Mouse (Mus musculus): ENCODE measurements around the gene B4galt5. TPM values are rescaled to one million over a fixed set of nuclear protein-coding genes. Genes with fewer than 3 reads are reported as not detected.

B4galt5 gene
- polyA plus RNA-seq, 1 experiment from 2014 or later: 17.0 TPM

DNA sequence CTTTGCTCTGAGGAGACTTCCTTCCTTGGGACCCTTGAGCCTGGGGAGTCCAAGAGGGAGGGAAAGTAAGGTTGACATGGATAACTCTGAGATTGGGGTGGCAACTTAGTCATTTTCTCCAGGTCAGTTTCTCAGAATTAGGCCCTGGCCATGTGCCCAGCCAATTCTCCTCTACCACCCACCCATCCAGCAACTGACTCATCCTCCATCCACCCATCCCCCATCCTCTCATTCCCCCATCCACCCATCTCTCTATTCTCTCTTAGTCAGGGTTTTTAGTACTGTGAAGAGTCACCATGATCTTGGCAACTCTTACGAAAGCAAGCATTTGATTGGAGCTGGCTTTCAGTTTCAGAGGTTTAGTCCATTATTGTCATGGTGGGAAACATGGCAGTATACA lies 80.3 kb downstream of the B4galt5 start:
- Histone ChIP-seq H3K4me3 (replicated peaks) (no peak overlapping the region), H3K4me1 (no peaks in the 10 kb centered on the region), H3K27ac (no peak overlapping the region), H3K36me3 (no peaks in the 10 kb centered on the region), H3K9me3 (no peaks in the 10 kb centered on the region), H3K9ac (no peak overlapping the region), H3K27me3 (replicated peaks) (no peaks in the 10 kb centered on the region), H3K4me2 (no peak overlapping the region)
- ATAC-seq (ENCODE audit: insufficient read depth, low FRiP score, low read depth): no peak
- 89% methylated on average over 1 of the region's 1 CpGs for WGBS

DNA sequence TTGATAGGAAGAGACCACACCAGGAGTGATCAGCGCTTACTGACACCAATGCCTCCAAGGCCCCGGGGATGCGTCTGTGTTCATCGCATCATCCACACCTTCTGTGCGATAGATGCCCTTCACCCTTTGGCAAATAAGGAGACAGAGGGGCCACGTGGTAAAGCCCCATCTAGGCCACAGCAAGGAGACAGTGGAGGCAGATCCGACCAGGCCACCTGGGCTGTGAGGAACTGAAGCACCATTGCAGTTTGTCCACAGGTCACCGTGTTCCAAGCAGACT lies 80.6 kb downstream of the B4galt5 start:
- Histone ChIP-seq H3K27ac (no peak overlapping the region), H3K36me3 (no peaks in the 10 kb centered on the region)
- 86% methylated on average over 8 of the region's 8 CpGs for WGBS

DNA sequence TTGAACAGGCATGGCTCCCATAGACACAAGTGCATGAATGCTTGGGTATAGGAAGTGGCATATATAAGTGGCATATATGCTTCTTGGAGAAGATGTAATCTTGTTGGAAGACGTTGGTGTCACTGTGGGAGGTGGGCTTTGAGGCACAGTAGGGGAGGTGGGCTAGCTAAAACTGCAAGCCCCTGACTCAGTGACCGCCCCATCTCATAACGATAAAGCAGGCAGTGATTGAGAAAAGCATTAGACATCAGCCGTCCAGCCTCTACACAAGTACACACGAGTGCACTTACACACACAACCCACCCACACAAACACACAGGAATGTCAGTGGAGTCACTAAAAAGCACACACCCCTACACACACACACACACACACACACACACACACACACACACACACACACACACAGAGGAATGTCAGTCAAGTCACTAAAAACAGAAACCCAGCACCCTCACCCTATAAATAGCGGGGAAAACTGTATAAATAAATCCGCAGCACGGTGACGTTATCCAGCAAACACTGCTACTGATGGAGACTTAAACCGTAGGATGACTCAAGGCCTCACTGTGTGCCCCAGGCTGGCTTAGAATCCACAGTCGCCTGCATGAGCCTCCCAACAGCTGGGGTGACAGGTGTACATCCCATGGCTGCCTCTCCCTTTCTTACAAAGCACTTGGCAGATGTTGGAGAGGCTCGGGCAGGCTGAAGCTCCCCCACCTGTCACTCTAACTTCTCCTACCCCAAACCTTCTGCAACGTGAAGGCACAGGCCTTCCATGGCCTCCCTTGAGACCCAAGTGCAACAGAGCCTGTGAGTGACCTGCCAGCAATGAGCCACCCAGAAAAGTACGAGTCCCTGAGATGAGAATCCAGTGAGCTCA lies 81.2 kb downstream of the B4galt5 start:
- no peaks in the 10 kb centered on the region for H3K36me3 ChIP-seq
- H3K27me3 ChIP-seq (replicated peaks): no peaks in the 10 kb centered on the region
- no peak for ATAC-seq (ENCODE audit: insufficient read depth, low FRiP score, low read depth)
- H3K4me2 ChIP-seq: no peak overlapping the region
- H3K9me3 ChIP-seq: no peaks in the 10 kb centered on the region
- H3K4me3 ChIP-seq (replicated peaks): no peak overlapping the region
- no peak overlapping the region for H3K9ac ChIP-seq
- 70% methylated on average over 14 of the region's 14 CpGs for WGBS
- H3K27ac ChIP-seq: no peak overlapping the region
- H3K4me1 ChIP-seq: no peaks in the 10 kb centered on the region

More for the DNA sequence above, 80.6 kb downstream of the B4galt5 start:
- Histone ChIP-seq H3K27me3 (replicated peaks) (no peaks in the 10 kb centered on the region), H3K4me1 (no peaks in the 10 kb centered on the region), H3K9ac (no peak overlapping the region), H3K9me3 (no peaks in the 10 kb centered on the region), H3K4me3 (replicated peaks) (no peak overlapping the region), H3K4me2 (no peak overlapping the region)
- no peak for ATAC-seq (ENCODE audit: insufficient read depth, low FRiP score, low read depth)

DNA sequence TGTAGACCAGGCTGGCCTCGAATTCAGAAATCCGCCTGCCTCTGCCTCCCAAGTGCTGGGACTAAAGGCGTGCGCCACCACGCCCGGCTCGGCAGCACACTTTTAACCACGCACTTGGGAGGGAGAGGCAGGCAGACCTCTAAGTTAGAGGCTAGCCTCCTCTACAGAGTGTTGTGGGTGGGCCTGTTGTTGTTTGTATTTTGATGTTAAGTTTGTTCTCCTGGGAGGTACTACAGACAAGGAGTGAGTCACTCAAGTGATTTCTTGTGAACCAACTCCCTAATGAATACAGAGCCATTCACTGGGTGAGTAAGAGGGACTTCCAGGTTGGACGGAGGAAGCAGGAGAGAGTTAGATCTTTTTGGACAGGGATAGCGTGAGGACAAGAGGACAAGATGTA lies 82.8 kb downstream of the B4galt5 start:
- Histone ChIP-seq H3K4me2 (no peak overlapping the region), H3K36me3 (no peaks in the 10 kb centered on the region), H3K9ac (no peak overlapping the region), H3K4me1 (no peaks in the 10 kb centered on the region), H3K4me3 (replicated peaks) (no peak overlapping the region), H3K27me3 (replicated peaks) (no peaks in the 10 kb centered on the region), H3K27ac (no peak overlapping the region), H3K9me3 (no peaks in the 10 kb centered on the region)
- WGBS: 93% methylated on average over 10 of the region's 10 CpGs
- no peak for ATAC-seq (ENCODE audit: insufficient read depth, low FRiP score, low read depth)

DNA sequence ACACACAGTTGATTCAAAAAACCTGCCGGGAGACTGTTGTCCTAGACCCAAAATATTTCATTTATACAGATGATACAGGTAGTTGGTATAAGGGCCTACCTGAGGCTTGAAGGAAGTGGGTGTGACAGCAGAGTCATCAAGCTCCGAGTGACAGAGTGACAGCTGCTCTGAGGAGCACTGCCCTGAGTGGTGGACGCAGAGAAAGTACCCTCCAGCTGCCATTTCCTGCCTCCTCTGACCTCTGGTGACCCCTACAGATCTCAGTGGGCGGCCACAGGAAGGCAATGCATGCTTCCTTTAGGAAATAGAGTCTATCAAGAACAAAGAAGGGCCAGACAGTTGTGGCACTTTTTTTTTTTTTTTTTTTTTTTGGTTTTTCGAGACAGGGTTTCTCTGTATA lies 83.2 kb downstream of the B4galt5 start:
- 64% methylated on average over 5 of the region's 5 CpGs for WGBS
- Histone ChIP-seq H3K4me3 (replicated peaks) (no peak overlapping the region), H3K9me3 (no peaks in the 10 kb centered on the region), H3K36me3 (no peaks in the 10 kb centered on the region), H3K9ac (no peak overlapping the region), H3K27ac (no peak overlapping the region), H3K4me1 (no peaks in the 10 kb centered on the region), H3K27me3 (replicated peaks) (no peaks in the 10 kb centered on the region), H3K4me2 (no peak overlapping the region)
- no peak for ATAC-seq (ENCODE audit: insufficient read depth, low FRiP score, low read depth)

DNA sequence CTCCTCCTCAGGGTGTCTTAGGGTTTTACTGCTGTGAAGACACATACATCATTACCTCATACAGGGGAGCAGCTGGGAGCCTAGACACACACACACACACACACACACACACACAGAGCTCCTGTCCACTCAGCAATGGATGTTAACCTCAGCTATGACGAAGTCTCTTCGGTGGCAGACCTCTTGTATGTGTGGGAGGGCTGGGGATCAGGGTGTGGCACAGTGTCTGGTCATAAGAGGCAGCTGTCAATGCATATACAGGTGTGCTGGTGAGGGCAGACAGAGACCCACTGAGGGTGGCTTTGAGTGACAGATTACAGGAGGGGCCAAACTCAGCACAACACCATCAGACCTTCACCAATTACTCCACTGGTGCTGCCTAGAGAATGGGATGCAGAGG lies 84.0 kb downstream of the B4galt5 start:
- H3K27ac ChIP-seq: no peak overlapping the region
- H3K9ac ChIP-seq: no peak overlapping the region
- H3K9me3 ChIP-seq: no peaks in the 10 kb centered on the region
- H3K4me3 ChIP-seq (replicated peaks): no peak overlapping the region
- H3K4me2 ChIP-seq: no peak overlapping the region
- no peak for ATAC-seq (ENCODE audit: insufficient read depth, low FRiP score, low read depth)
- H3K27me3 ChIP-seq (replicated peaks): no peaks in the 10 kb centered on the region
- WGBS: 85% methylated on average over 2 of the region's 2 CpGs
- no peaks in the 10 kb centered on the region for H3K36me3 ChIP-seq
- no peaks in the 10 kb centered on the region for H3K4me1 ChIP-seq

DNA sequence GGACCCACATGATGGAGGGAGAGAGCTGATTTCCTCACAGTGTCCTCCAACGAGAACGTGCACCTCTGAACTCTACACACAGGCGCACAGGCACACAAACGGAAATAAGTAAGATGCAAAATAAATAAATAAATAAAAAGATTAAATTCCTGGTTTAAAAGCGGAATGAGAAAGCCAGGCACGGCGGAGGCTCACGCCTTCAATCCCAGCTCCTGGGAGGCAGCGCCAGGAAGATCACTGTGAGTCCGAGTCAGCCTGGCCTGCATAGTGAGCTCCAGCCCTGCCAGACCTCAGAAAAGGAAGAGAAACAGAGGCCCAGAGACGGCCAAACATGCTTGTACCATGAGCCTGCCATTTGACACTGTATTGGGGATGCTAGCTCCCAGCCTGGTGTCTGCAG lies 85.1 kb downstream of the B4galt5 start:
- Histone ChIP-seq H3K4me3 (replicated peaks) (no peak overlapping the region), H3K9me3 (no peaks in the 10 kb centered on the region), H3K27me3 (replicated peaks) (no peaks in the 10 kb centered on the region), H3K4me2 (no peak overlapping the region), H3K9ac (no peak overlapping the region), H3K36me3 (no peaks in the 10 kb centered on the region), H3K4me1 (no peaks in the 10 kb centered on the region), H3K27ac (no peak overlapping the region)
- WGBS: 83% methylated on average over 11 of the region's 11 CpGs
- no peak for ATAC-seq (ENCODE audit: insufficient read depth, low FRiP score, low read depth)

DNA sequence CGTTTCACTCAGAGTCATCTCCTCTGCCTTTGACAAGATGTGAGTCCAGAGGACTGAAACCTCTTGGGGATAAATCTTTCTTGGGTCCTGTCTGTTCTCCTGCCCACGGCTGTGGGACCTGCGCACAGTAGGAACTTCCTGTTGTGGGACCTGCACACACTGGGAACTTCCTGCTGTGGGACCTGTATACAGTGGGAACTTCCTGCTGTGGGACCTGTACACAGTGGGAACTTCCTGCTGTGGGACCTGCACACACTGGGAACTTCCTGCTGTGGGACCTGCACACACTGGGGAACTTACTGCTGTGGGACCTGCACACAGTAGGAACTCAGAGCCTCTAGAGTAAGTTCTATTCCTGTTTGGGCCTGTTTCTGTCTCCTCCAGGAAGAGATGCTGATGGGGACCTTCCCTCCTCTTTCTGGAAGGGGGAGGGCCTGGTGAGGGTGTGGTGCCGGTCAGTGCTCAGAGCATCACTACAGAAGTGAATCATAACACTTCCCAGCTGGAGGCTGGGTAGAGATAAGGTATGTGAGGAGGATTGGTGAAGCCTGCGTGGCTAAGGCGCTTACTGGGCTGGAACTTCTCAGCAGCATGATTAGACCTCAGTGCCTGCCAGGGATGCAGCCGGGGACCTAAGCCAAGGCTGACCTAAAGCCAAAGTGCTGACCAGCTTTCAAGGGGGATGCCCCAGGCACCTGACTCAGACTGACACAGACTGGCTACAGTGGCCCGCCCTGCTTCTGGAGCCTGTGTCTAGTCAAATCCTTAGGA lies 85.8 kb downstream of the B4galt5 start:
- Histone ChIP-seq H3K36me3 (no peaks in the 10 kb centered on the region), H3K9ac (no peak overlapping the region), H3K4me1 (no peaks in the 10 kb centered on the region), H3K27ac (no peak overlapping the region), H3K9me3 (no peaks in the 10 kb centered on the region), H3K4me3 (replicated peaks) (no peak overlapping the region), H3K27me3 (replicated peaks) (no peaks in the 10 kb centered on the region), H3K4me2 (no peak overlapping the region)
- no peak for ATAC-seq (ENCODE audit: insufficient read depth, low FRiP score, low read depth)
- WGBS: 74% methylated on average over 8 of the region's 8 CpGs

DNA sequence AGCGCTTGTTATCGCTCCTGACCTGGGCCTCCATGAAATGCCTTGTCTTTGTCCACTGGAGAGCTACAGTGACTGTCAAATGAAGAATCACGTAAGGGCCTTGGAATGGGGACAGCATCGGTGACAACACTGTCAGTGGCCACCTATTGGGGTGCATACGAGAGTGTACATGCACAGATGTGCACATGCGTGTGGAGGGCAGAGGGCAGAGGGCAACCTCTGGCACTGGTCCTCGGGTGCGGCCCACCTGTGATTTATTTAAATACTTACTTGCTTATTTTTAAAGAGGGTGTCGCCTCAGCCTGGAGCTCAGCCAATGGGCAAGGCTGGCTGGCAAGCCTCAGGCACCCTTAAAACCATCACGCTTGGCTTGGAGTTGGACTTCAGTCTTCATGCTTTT lies 86.5 kb downstream of the B4galt5 start:
- H3K36me3 ChIP-seq: no peaks in the 10 kb centered on the region
- WGBS: 82% methylated on average over 10 of the region's 10 CpGs

DNA sequence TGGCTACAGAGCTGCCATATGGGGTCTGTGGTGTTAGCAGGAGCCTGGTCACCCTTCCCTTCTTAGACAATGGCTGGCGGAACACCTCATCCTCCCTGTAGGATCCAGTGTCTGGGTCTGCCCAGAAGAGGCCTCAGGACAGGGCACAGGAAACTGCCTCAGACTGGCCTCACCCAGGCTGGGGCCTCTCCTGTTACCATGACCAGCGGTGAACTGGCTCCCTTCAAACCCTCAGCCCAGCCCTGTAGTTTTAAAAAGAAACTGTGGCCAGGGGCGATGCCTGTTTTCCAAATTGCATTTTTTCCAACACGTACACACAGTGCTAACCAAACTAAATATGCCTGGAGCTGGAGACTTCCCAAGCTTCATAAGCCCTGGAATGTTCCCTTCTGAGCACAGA lies 87.9 kb downstream of the B4galt5 start:
- Histone ChIP-seq H3K27ac (peak overlapping the region; percentile 16; the same call in 1 of the 2 replicates), H3K4me1 (no peaks in the 10 kb centered on the region), H3K9me3 (no peaks in the 10 kb centered on the region), H3K4me2 (no peak overlapping the region), H3K4me3 (replicated peaks) (no peak overlapping the region), H3K9ac (no peak overlapping the region), H3K36me3 (no peaks in the 10 kb centered on the region), H3K27me3 (replicated peaks) (no peaks in the 10 kb centered on the region)
- WGBS: 55% methylated on average over 4 of the region's 4 CpGs
- ATAC-seq (ENCODE audit: insufficient read depth, low FRiP score, low read depth): no peak

More for the DNA sequence above, 86.5 kb downstream of the B4galt5 start:
- Histone ChIP-seq H3K9ac (no peak overlapping the region), H3K4me1 (no peaks in the 10 kb centered on the region), H3K9me3 (no peaks in the 10 kb centered on the region), H3K27me3 (replicated peaks) (no peaks in the 10 kb centered on the region), H3K4me2 (no peak overlapping the region), H3K27ac (no peak overlapping the region), H3K4me3 (replicated peaks) (no peak overlapping the region)
- ATAC-seq (ENCODE audit: insufficient read depth, low FRiP score, low read depth): no peak

DNA sequence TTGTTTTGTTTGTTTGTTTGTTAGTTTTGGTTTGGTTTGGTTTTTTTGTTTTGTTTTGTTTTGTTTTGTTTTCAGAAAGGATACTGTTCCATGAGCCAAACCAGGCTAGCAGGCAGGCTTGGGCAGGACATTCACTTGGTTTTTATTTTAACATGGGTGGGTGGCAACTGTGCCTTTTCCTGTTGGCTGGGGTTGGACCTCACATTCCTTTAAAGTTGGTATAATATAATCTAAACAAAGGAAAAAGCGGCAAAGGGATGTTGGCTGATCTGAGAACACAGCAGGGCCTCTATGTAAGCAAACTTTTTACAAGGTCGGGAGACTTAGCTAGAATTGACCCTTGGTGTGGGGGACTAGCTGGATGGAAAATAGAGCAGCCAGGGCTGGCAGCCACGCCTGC lies 91.2 kb downstream of the B4galt5 start:
- no peak for ATAC-seq (ENCODE audit: insufficient read depth, low FRiP score, low read depth)
- no peaks in the 10 kb centered on the region for H3K36me3 ChIP-seq
- no peaks in the 10 kb centered on the region for H3K27me3 ChIP-seq (replicated peaks)
- no peak overlapping the region for H3K27ac ChIP-seq
- H3K4me3 ChIP-seq (replicated peaks): no peak overlapping the region
- 35% methylated on average over 3 of the region's 3 CpGs for WGBS
- H3K9ac ChIP-seq: no peak overlapping the region
- H3K4me2 ChIP-seq: no peak overlapping the region
- 0 out of 2 replicates have a peak, but pooled peaks cover 3% of the 10 kb centered on the region for H3K4me1 ChIP-seq
- H3K9me3 ChIP-seq: no peaks in the 10 kb centered on the region

DNA sequence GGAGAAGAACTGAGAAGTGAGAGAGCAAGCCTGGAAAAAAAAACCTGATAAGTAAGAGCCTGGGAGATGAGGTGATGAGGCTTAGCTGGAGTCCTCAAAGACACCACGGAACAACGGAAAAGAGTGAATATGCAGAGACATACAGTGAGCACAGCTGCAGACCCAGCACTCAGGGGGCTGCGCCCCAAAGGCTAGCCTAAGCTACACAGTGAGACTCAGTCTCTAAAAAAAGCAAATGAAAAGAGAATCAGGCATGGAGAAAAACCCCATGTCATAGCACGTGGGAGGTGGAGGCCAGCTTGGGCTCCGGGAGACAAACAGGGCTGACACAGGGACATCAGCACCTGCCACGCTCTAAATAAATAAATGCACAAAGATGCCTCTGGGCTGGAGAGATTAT lies 94.2 kb downstream of the B4galt5 start:
- Histone ChIP-seq H3K4me3 (replicated peaks) (no peak overlapping the region), H3K27me3 (replicated peaks) (no peaks in the 10 kb centered on the region), H3K4me2 (no peak overlapping the region), H3K9me3 (no peaks in the 10 kb centered on the region), H3K36me3 (no peaks in the 10 kb centered on the region), H3K9ac (no peak overlapping the region), H3K4me1 (peaks cover 22% of the 10 kb centered on the region), H3K27ac (no peak overlapping the region)
- WGBS: 62% methylated on average over 6 of the region's 6 CpGs
- no peak for ATAC-seq (ENCODE audit: insufficient read depth, low FRiP score, low read depth)

Data from stomach, embryonic 15.5 days (tissue).